Mouse (Mus musculus) MEL (cell line): Measurements from ENCODE around the gene Ubl3. TPM values are rescaled to one million over a fixed set of nuclear protein-coding genes. Genes with fewer than 3 reads are reported as not detected.

ENCODE experiments used
- DNase-seq: peaks from one replicate; pipeline ENCODE4 v3.0.0; 2011; ENCODE audit warnings: low read depth, low spot score
- H3K27ac ChIP-seq: 2 replicates; pipeline ENCODE4 v1.5.1; 2012; ENCODE audit warnings: low read depth, mild to moderate bottlenecking, control low read depth, low read length, moderate library complexity; ENCODE audit not compliant: control insufficient read depth
- H3K27me3 ChIP-seq, 2 experiments: fragments of 150-350 bp in 1 of 2; sonication (generic) in 1 of 2; 2 replicates each; pipeline ENCODE4 v1.6.1; 2012; ENCODE audit warnings: low read length in 2 of 2, mild to moderate bottlenecking in 2 of 2, improper control_type of control experiment in 1 of 2, moderate library complexity in 1 of 2; ENCODE audit not compliant: insufficient read depth in 2 of 2, control insufficient read depth in 1 of 2
- H3K36me3 ChIP-seq, 2 experiments: 2 replicates each; pipeline ENCODE4 v1.6.1; 2012 to 2014; ENCODE audit warnings: low read length in 2 of 2, improper control_type of control experiment in 1 of 2, inconsistent platforms in 1 of 2, mild to moderate bottlenecking in 1 of 2; ENCODE audit not compliant: insufficient read depth in 2 of 2, control insufficient read depth in 1 of 2
- H3K4me1 ChIP-seq, 2 experiments: fragments of 150-350 bp in 1 of 2; sonication (generic) in 1 of 2; 2 replicates each; pipeline ENCODE4 v1.6.1; 2012; ENCODE audit warnings: low read length in 2 of 2, improper control_type of control experiment in 1 of 2, mild to moderate bottlenecking in 1 of 2; ENCODE audit not compliant: insufficient read depth in 2 of 2, control insufficient read depth in 1 of 2
- H3K4me3 ChIP-seq, 2 experiments: fragments of 150-350 bp in 1 of 2; sonication (generic) in 1 of 2; 2 replicates each; pipeline ENCODE4 v1.5.1; 2012; ENCODE audit warnings: low read depth in 2 of 2, low read length in 2 of 2, mild to moderate bottlenecking in 2 of 2, moderate library complexity in 2 of 2, control low read depth in 1 of 2, improper control_type of control experiment in 1 of 2; ENCODE audit not compliant: control insufficient read depth in 1 of 2, insufficient read depth in 1 of 2
- H3K79me2 ChIP-seq: 2 replicates; pipeline ENCODE4 v1.6.1; 2012; ENCODE audit warnings: mild to moderate bottlenecking, low read length, moderate library complexity; ENCODE audit not compliant: control insufficient read depth, poor library complexity, insufficient read depth
- H3K9ac ChIP-seq: 2 replicates; pipeline ENCODE4 v1.6.1; 2012; ENCODE audit warnings: low read depth, mild to moderate bottlenecking, control low read depth, low read length, moderate library complexity; ENCODE audit not compliant: control insufficient read depth, poor library complexity, severe bottlenecking
- H3K9me3 ChIP-seq: fragments of 150-350 bp; sonication (generic); replicated peaks from 2 replicates; pipeline ENCODE4 v1.6.1; 2012; ENCODE audit warnings: mild to moderate bottlenecking, low read length, improper control_type of control experiment, moderate library complexity; ENCODE audit not compliant: insufficient read depth
- BHLHE40 ChIP-seq: IDR thresholded peaks from 2 replicates; pipeline ENCODE4 v1.6.1; 2012; ENCODE audit warnings: low read depth, mild to moderate bottlenecking, inconsistent platforms, low read length, improper control_type of control experiment, borderline replicate concordance
- ELF1 ChIP-seq: IDR thresholded peaks from 2 replicates; pipeline ENCODE4 v1.6.1; 2014; ENCODE audit warnings: low read depth, mild to moderate bottlenecking, inconsistent platforms, low read length, improper control_type of control experiment, moderate library complexity
- ETS1 ChIP-seq: IDR thresholded peaks from 2 replicates; pipeline ENCODE4 v1.6.1; 2012; ENCODE audit warnings: low read depth, mild to moderate bottlenecking, inconsistent platforms, low read length, improper control_type of control experiment, moderate library complexity
- GATA1 ChIP-seq: IDR thresholded peaks from 2 replicates; pipeline ENCODE4 v1.6.1; 2011; ENCODE audit warnings: low read depth, low read length, improper control_type of control experiment
- KAT2A ChIP-seq: conservative IDR thresholded peaks from 2 replicates; pipeline ENCODE4 v1.6.1; 2012; ENCODE audit warnings: low read depth, low read length, improper control_type of control experiment, inconsistent platforms
- MAX ChIP-seq: IDR thresholded peaks from 2 replicates; pipeline ENCODE4 v1.6.1; 2011; ENCODE audit warnings: low read length, improper control_type of control experiment
- MXI1 ChIP-seq: IDR thresholded peaks from 2 replicates; pipeline ENCODE4 v1.6.1; 2011; ENCODE audit warnings: mild to moderate bottlenecking, low read depth, low read length, improper control_type of control experiment
- MYB ChIP-seq: IDR thresholded peaks from 2 replicates; pipeline ENCODE4 v1.6.1; 2011; ENCODE audit warnings: mild to moderate bottlenecking, low read depth, low read length, improper control_type of control experiment
- MYC ChIP-seq: IDR thresholded peaks from 2 replicates; pipeline ENCODE4 v1.6.1; 2011; ENCODE audit warnings: low read depth, mild to moderate bottlenecking, low read length, improper control_type of control experiment, moderate library complexity
- NELFE ChIP-seq: IDR thresholded peaks from 2 replicates; pipeline ENCODE4 v1.6.1; 2011; ENCODE audit warnings: low read depth, low read length, improper control_type of control experiment
- POLR2A ChIP-seq, 2 experiments: IDR thresholded peaks; 2 replicates each; pipeline ENCODE4 v1.6.1; 2011 to 2012; ENCODE audit warnings: low read length in 2 of 2, mild to moderate bottlenecking in 2 of 2, control low read depth in 1 of 2, improper control_type of control experiment in 1 of 2, low read depth in 1 of 2, moderate library complexity in 1 of 2; ENCODE audit not compliant: control insufficient read depth in 1 of 2, insufficient read depth in 1 of 2, poor library complexity in 1 of 2
- RAD21 ChIP-seq: IDR thresholded peaks from 2 replicates; pipeline ENCODE4 v1.6.1; 2011; ENCODE audit warnings: mild to moderate bottlenecking, low read depth, low read length, improper control_type of control experiment
- SMC3 ChIP-seq: IDR thresholded peaks from 2 replicates; pipeline ENCODE4 v1.6.1; 2011; ENCODE audit warnings: low read depth, low read length, improper control_type of control experiment
- TBP ChIP-seq: IDR thresholded peaks from 2 replicates; pipeline ENCODE4 v1.8.0; 2011; ENCODE audit warnings: low read depth, low read length, improper control_type of control experiment
- TCF12 ChIP-seq: IDR thresholded peaks from 2 replicates; pipeline ENCODE4 v1.6.1; 2014; ENCODE audit warnings: low read depth, mild to moderate bottlenecking, inconsistent platforms, low read length, improper control_type of control experiment, moderate library complexity
- USF1 ChIP-seq: IDR thresholded peaks from 2 replicates; pipeline ENCODE4 v1.6.1; 2014; ENCODE audit warnings: low read depth, mild to moderate bottlenecking, inconsistent platforms, low read length, improper control_type of control experiment, moderate library complexity
- USF2 ChIP-seq, 2 experiments: IDR thresholded peaks; 2 replicates each; pipeline ENCODE4 v1.6.1; 2011 to 2012; ENCODE audit warnings: improper control_type of control experiment in 2 of 2, low read length in 2 of 2, borderline replicate concordance in 1 of 2, inconsistent platforms in 1 of 2, low read depth in 1 of 2, mild to moderate bottlenecking in 1 of 2; ENCODE audit not compliant: insufficient read depth in 1 of 2
- ZC3H11A ChIP-seq: IDR thresholded peaks from 2 replicates; pipeline ENCODE4 v1.6.1; 2012; ENCODE audit warnings: low read depth, mild to moderate bottlenecking, inconsistent platforms, low read length, improper control_type of control experiment
- ZKSCAN1 ChIP-seq: IDR thresholded peaks from 2 replicates; pipeline ENCODE4 v1.6.1; 2012; ENCODE audit warnings: low read depth, mild to moderate bottlenecking, inconsistent platforms, low read length, improper control_type of control experiment, moderate library complexity
- ZMIZ1 ChIP-seq: IDR thresholded peaks from 2 replicates; pipeline ENCODE4 v1.6.1; 2012; ENCODE audit warnings: low read depth, mild to moderate bottlenecking, inconsistent platforms, low read length, improper control_type of control experiment, moderate library complexity
- ZNF384 ChIP-seq: IDR thresholded peaks from 2 replicates; pipeline ENCODE4 v1.6.1; 2012; ENCODE audit warnings: low read depth, mild to moderate bottlenecking, inconsistent platforms, low read length, improper control_type of control experiment
- polyA plus RNA-seq, 2 experiments: library from polyadenylated mRNA; stranded (reverse) in 1 of 2; unstranded in 1 of 2; fragments of >175 nt in 1 of 2; fragments of >200 nt in 1 of 2; gene quantifications; 2 replicates each; pipeline versions ENCODE4 v1.2.1 to v1.2.4; 2012; ENCODE audit warnings: low replicate concordance in 2 of 2, low read depth in 1 of 2; ENCODE audit not compliant: insufficient read length in 2 of 2, insufficient read depth in 1 of 2, missing spikeins in 1 of 2
- total RNA-seq: library from RNA; depleted of rRNA; stranded (reverse); fragments of 300-350 nt; gene quantifications from 2 replicates; pipeline ENCODE4 v1.2.3, GENCODE M21; 2012

Ubl3 gene
- total and polyA plus RNA-seq, 3 experiments, result 41.0 to 59.0 TPM; not detected in 1

- TF ChIP-seq ZKSCAN1, result peak; percentile 58; the same call in 1 of the 2 replicates
- TF ChIP-seq MYB, result no peak
- 0 out of 4 replicates have a peak, but pooled peaks of 1 of the 2 experiments have one; percentile 20 for TF ChIP-seq USF2 (IDR thresholded peaks at IDR 0.05; ENCODE audit: borderline replicate concordance in 1 of 2, insufficient read depth in 1 of 2, low read depth in 1 of 2, low read length in 2 of 2)
- peak; percentile 29 to 53; a peak in 2 of 4 replicates for TF ChIP-seq POLR2A (IDR thresholded peaks at IDR 0.05; ENCODE audit: control insufficient read depth in 1 of 2, insufficient read depth in 1 of 2, low read depth in 1 of 2, low read length in 2 of 2, poor library complexity in 1 of 2)
- TF ChIP-seq ZMIZ1, result peak; percentile 56; the same call in 1 of the 2 replicates
- TF ChIP-seq BHLHE40, result peak; percentile 70
- no peak for TF ChIP-seq SMC3
- TF ChIP-seq MYC, result peak; percentile 84
- TF ChIP-seq GATA1, result peak; percentile 49
- TF ChIP-seq KAT2A, result no peak
- TF ChIP-seq, all 39 proteins: peak for 20
These were observed 57.4 kb downstream of the Ubl3 start (continued) for GRCm38 (mm10) chr5:148495173-148495572.

GRCm38 (mm10) chr5:148494249-148494648 lies 58.3 kb downstream of the Ubl3 start:
- Histone ChIP-seq H3K36me3 (peaks cover 0 to 22% of the 10 kb centered on the region in 2 experiments; a peak in 2 of 4 replicates), H3K27ac (peak overlapping the region; percentile 33), H3K9me3 (no peaks in the 10 kb centered on the region), H3K79me2 (peaks cover 2% of the 10 kb centered on the region; the same call in 1 of the 2 replicates), H3K4me1 (peaks cover 12 to 21% of the 10 kb centered on the region in 2 experiments), H3K9ac (peak overlapping the region; percentile 45; the same call in 1 of the 2 replicates), H3K27me3 (no peaks in the 10 kb centered on the region), H3K4me3 (peak overlapping the region; percentile 19 to 71)
- DNase-seq, result peak; percentile 90
- TF ChIP-seq TCF12 (0 out of 2 replicates have a peak, but pooled peaks have one; percentile 12), TBP (peak; percentile 51; the same call in 1 of the 2 replicates), NELFE (peak; percentile 59), MYC (no peak), POLR2A (IDR thresholded peaks at IDR 0.05; ENCODE audit: control insufficient read depth in 1 of 2, insufficient read depth in 1 of 2, low read depth in 1 of 2, low read length in 2 of 2, poor library complexity in 1 of 2) (peak in 1 of 2 experiments; percentile 53; a peak in 1 of 4 replicates), ZMIZ1 (peak; percentile 34; the same call in 1 of the 2 replicates), ETS1 (peak; percentile 28), ZNF384 (no peak)

GRCm38 (mm10) chr5:148493025-148493424 lies 59.6 kb downstream of the Ubl3 start:
- no peaks in the 10 kb centered on the region for H3K27me3 ChIP-seq
- H3K79me2 ChIP-seq, result peaks cover 2% of the 10 kb centered on the region; the same call in 1 of the 2 replicates
- peak overlapping the region; percentile 65 for H3K27ac ChIP-seq

More at GRCm38 (mm10) chr5:148493025-148493424, 59.6 kb downstream of the Ubl3 start:
- no peaks in the 10 kb centered on the region for H3K9me3 ChIP-seq
- peak; percentile 83 for DNase-seq
- TF ChIP-seq ZNF384 (no peak), MXI1 (peak; percentile 50; the same call in 1 of the 2 replicates), BHLHE40 (peak; percentile 43; the same call in 1 of the 2 replicates), MAX (peak; percentile 80), MYC (peak; percentile 85; the same call in 1 of the 2 replicates), NELFE (0 out of 2 replicates have a peak, but pooled peaks have one; percentile 29), TBP (no peak), ETS1 (peak; percentile 9; the same call in 1 of the 2 replicates), USF1 (peak; percentile 68), RAD21 (no peak), ZC3H11A (no peak), ELF1 (peak; percentile 57)
- H3K9ac ChIP-seq, result peak overlapping the region; percentile 44
- H3K36me3 ChIP-seq, result peaks cover 0 to 27% of the 10 kb centered on the region in 2 experiments; a peak in 2 of 4 replicates
- H3K4me3 ChIP-seq, result peak overlapping the region in 1 of 2 experiments; percentile 12; a peak in 1 of 4 replicates
- peaks cover 15 to 29% of the 10 kb centered on the region in 2 experiments for H3K4me1 ChIP-seq
